Mouse (Mus musculus) heart, embryonic 15.5 days (tissue): ENCODE results near the gene Spint3. TPM values are rescaled to one million over a fixed set of nuclear protein-coding genes. Genes with fewer than 3 reads are reported as not detected.

Experiments
- ATAC-seq: fragments of 200-750 bp; cut with Nextera tagmentation; replicated peaks from 2 replicates; pipeline ENCODE4 v1.8.0; 2017; ENCODE audit warnings: low read depth, moderate TSS enrichment; ENCODE audit not compliant: insufficient number of reproducible peaks, insufficient read depth, low FRiP score
- H3K27ac ChIP-seq: fragments of 300-500 bp; sonication (generic); 2 replicates; pipeline ENCODE4 v1.5.1; 2015; ENCODE audit warnings: mild to moderate bottlenecking, inconsistent platforms
- H3K27me3 ChIP-seq: fragments of 300-500 bp; sonication (generic); 2 replicates; pipeline ENCODE4 v1.6.1; 2015; ENCODE audit warnings: inconsistent platforms
- H3K36me3 ChIP-seq: fragments of 300-500 bp; sonication (generic); 2 replicates; pipeline ENCODE4 v1.6.1; 2015; ENCODE audit warnings: mild to moderate bottlenecking, inconsistent platforms
- H3K4me1 ChIP-seq: fragments of 300-500 bp; sonication (generic); replicated peaks from 2 replicates; pipeline ENCODE4 v1.6.1; 2015; ENCODE audit warnings: inconsistent platforms
- H3K4me2 ChIP-seq: fragments of 300-500 bp; sonication (generic); 2 replicates; pipeline ENCODE4 v1.6.1; 2015; ENCODE audit warnings: inconsistent platforms, mild to moderate bottlenecking, moderate library complexity
- H3K4me3 ChIP-seq: fragments of 300-500 bp; sonication (generic); 2 replicates; pipeline ENCODE4 v1.5.1; 2015; ENCODE audit warnings: mild to moderate bottlenecking, inconsistent platforms
- H3K9ac ChIP-seq: fragments of 300-500 bp; sonication (generic); 2 replicates; pipeline ENCODE4 v1.6.1; 2015; ENCODE audit warnings: mild to moderate bottlenecking, inconsistent platforms
- H3K9me3 ChIP-seq: fragments of 300-500 bp; sonication (generic); replicated peaks from 2 replicates; pipeline ENCODE4 v1.6.1; 2016; ENCODE audit warnings: inconsistent platforms
- WGBS: fragments of 180-500 bp; shearing (Covaris S2); methylation state at CpG from one replicate; pipeline ENCODE4 v1.1.7; 2015; ENCODE audit warnings: mixed read lengths; 5-methylcytosine and 5-hydroxymethylcytosine counted together
- polyA plus RNA-seq: library from polyadenylated mRNA; unstranded; fragments of >200 nt; fragmentation: Nextera tagmentation; extraction: Ambion mirVana; gene quantifications from 2 replicates; pipeline ENCODE4 v1.2.1, GENCODE M21; 2015

The Spint3 gene
- polyA plus RNA-seq, 1 experiment from 2014 or later, result not detected

- H3K9me3 ChIP-seq, result no peaks in the 10 kb centered on the region
- peaks cover 17% of the 10 kb centered on the region for H3K27me3 ChIP-seq
- no peak overlapping the region for H3K4me2 ChIP-seq
- 75% methylated on average over 10 of the region's 10 CpGs for WGBS
- no peaks in the 10 kb centered on the region for H3K36me3 ChIP-seq
- no peak overlapping the region for H3K27ac ChIP-seq
- ATAC-seq, result no peak
- H3K4me1 ChIP-seq, result peaks cover 7% of the 10 kb centered on the region
- H3K9ac ChIP-seq, result no peak overlapping the region
- H3K4me3 ChIP-seq, result 0 out of 2 replicates have a peak overlapping the region, but pooled peaks have one; percentile 1
Measured at GRCm38 (mm10) chr2:164523301-164523773, 49.9 kb downstream of the Spint3 start.

GRCm38 (mm10) chr2:164522280-164522679 is 51.0 kb downstream of the Spint3 start:
- 0 out of 2 replicates have a peak overlapping the region, but pooled peaks have one; percentile 12 for H3K4me2 ChIP-seq

GRCm38 (mm10) chr2:164521841-164522240 is 51.4 kb downstream of the Spint3 start:
- H3K4me2 ChIP-seq, result 0 out of 2 replicates have a peak overlapping the region, but pooled peaks have one; percentile 12
- no peaks in the 10 kb centered on the region for H3K36me3 ChIP-seq
- WGBS, result 14% methylated on average over 11 of the region's 11 CpGs
- peaks cover 9% of the 10 kb centered on the region for H3K4me1 ChIP-seq
- no peak for ATAC-seq
- no peak overlapping the region for H3K27ac ChIP-seq
- H3K9me3 ChIP-seq, result no peaks in the 10 kb centered on the region
- H3K4me3 ChIP-seq, result no peak overlapping the region
- peaks cover 17% of the 10 kb centered on the region for H3K27me3 ChIP-seq
- no peak overlapping the region for H3K9ac ChIP-seq

More at GRCm38 (mm10) chr2:164522280-164522679, 51.0 kb downstream of the Spint3 start:
- Histone ChIP-seq H3K9ac (no peak overlapping the region), H3K27ac (no peak overlapping the region), H3K36me3 (no peaks in the 10 kb centered on the region), H3K9me3 (no peaks in the 10 kb centered on the region), H3K27me3 (peaks cover 17% of the 10 kb centered on the region), H3K4me1 (peaks cover 9% of the 10 kb centered on the region), H3K4me3 (no peak overlapping the region)
- no peak for ATAC-seq
- WGBS, result 25% methylated on average over 8 of the region's 8 CpGs

GRCm38 (mm10) chr2:164520782-164521181 is 52.5 kb downstream of the Spint3 start:
- WGBS, result 11% methylated on average over 3 of the region's 3 CpGs
- no peak overlapping the region for H3K4me3 ChIP-seq
- H3K27ac ChIP-seq, result no peak overlapping the region
- H3K4me1 ChIP-seq, result peaks cover 9% of the 10 kb centered on the region
- peaks cover 17% of the 10 kb centered on the region for H3K27me3 ChIP-seq
- ATAC-seq, result no peak
- H3K9ac ChIP-seq, result no peak overlapping the region
- H3K4me2 ChIP-seq, result no peak overlapping the region
- H3K36me3 ChIP-seq, result no peaks in the 10 kb centered on the region
- no peaks in the 10 kb centered on the region for H3K9me3 ChIP-seq

Other genes starting within 250 kb of the Spint3 start
- not detected in 2 replicates for gene Svs5, start 240.7 kb downstream of the Spint3 start, polyA plus RNA-seq
- 1.3 and 1.6 TPM in 2 replicates for gene Slpi, start 184.4 kb downstream of the Spint3 start, polyA plus RNA-seq
- gene Rbpjl, start 170.3 kb downstream of the Spint3 start, polyA plus RNA-seq, result 0.25 and 0.80 TPM in 2 replicates
- gene Matn4, start 168.3 kb downstream of the Spint3 start, polyA plus RNA-seq, result 8.4 and 14.9 TPM in 2 replicates
- gene Sdc4, start 129.6 kb downstream of the Spint3 start, polyA plus RNA-seq, result 41.9 and 56.5 TPM in 2 replicates
- gene Sys1, start 116.5 kb downstream of the Spint3 start, polyA plus RNA-seq, result 32.0 and 40.4 TPM in 2 replicates
- 10.5 and 13.5 TPM in 2 replicates for gene Gm20458, start 112.5 kb downstream of the Spint3 start, polyA plus RNA-seq
- gene Trp53tg5, start 99.7 kb downstream of the Spint3 start, polyA plus RNA-seq, result not detected in 2 replicates
- gene Dbndd2, start 87.4 kb downstream of the Spint3 start, polyA plus RNA-seq, result 8.6 and 16.5 TPM in 2 replicates
- gene Pigt, start 75.9 kb downstream of the Spint3 start, polyA plus RNA-seq, result 42.1 and 54.1 TPM in 2 replicates
- gene Wfdc2, start 11.0 kb downstream of the Spint3 start, polyA plus RNA-seq, result 10.0 and 39.8 TPM in 2 replicates
- 0.21 and 0.47 TPM in 2 replicates for gene Wfdc6a, start 12.0 kb upstream of the Spint3 start, polyA plus RNA-seq
- not detected in 2 replicates for gene Eppin, start 20.1 kb upstream of the Spint3 start, polyA plus RNA-seq
- not detected in 2 replicates for gene Wfdc6b, start 40.1 kb upstream of the Spint3 start, polyA plus RNA-seq
- gene Wfdc8, start 40.2 kb upstream of the Spint3 start, polyA plus RNA-seq, result not detected in 2 replicates
- not detected in 2 replicates for gene Wfdc16, start 65.3 kb upstream of the Spint3 start, polyA plus RNA-seq
- 0.31 TPM in 1 of 2 replicates, not detected in the other for gene Wfdc10, start 82.6 kb upstream of the Spint3 start, polyA plus RNA-seq
- gene Wfdc9, start 83.1 kb upstream of the Spint3 start, polyA plus RNA-seq, result not detected in 2 replicates
- not detected in 2 replicates for gene Wfdc11, start 100.6 kb upstream of the Spint3 start, polyA plus RNA-seq
- gene Wfdc13, start 111.6 kb upstream of the Spint3 start, polyA plus RNA-seq, result not detected in 2 replicates
- 0.19 TPM in 1 of 2 replicates, not detected in the other for gene Spint4, start 125.0 kb upstream of the Spint3 start, polyA plus RNA-seq
- not detected in 2 replicates for gene Spint5, start 141.8 kb upstream of the Spint3 start, polyA plus RNA-seq
- gene Wfdc3, start 172.5 kb upstream of the Spint3 start, polyA plus RNA-seq, result 0.74 and 0.77 TPM in 2 replicates
- gene Dnttip1, start 172.5 kb upstream of the Spint3 start, polyA plus RNA-seq, result 51.0 and 51.4 TPM in 2 replicates
- gene Ube2c, start 196.4 kb upstream of the Spint3 start, polyA plus RNA-seq, result 377 and 382 TPM in 2 replicates
- gene Tnnc2, start 206.5 kb upstream of the Spint3 start, polyA plus RNA-seq, result 4.9 and 5.2 TPM in 2 replicates
- 42.5 and 43.4 TPM in 2 replicates for gene Snx21, start 212.4 kb upstream of the Spint3 start, polyA plus RNA-seq
- gene Acot8, start 231.4 kb upstream of the Spint3 start, polyA plus RNA-seq, result 12.0 and 15.0 TPM in 2 replicates
- gene Zswim3, start 231.6 kb upstream of the Spint3 start, polyA plus RNA-seq, result 4.9 TPM in 2 replicates
- gene Zswim1, start 249.2 kb upstream of the Spint3 start, polyA plus RNA-seq, result 8.1 and 10.3 TPM in 2 replicates